Mouse (Mus musculus) intestine, postnatal 0 days (tissue): ENCODE measurements around the gene Sap25. TPM values are rescaled to one million over a fixed set of nuclear protein-coding genes. Genes with fewer than 3 reads are reported as not detected.
A peak's percentile ranks its signal among the peaks of the same experiment; 100 is the strongest.

Experiments used
- ATAC-seq: fragments of 200-750 bp; cut with Nextera tagmentation; 2 replicates; pipeline ENCODE4 v1.8.0; 2017; ENCODE audit warnings: mild to moderate bottlenecking, moderate TSS enrichment, moderate library complexity
- H3K27ac ChIP-seq: fragments of 300-500 bp; sonication (generic); 2 replicates; pipeline ENCODE4 v1.5.1; 2014; ENCODE audit warnings: mild to moderate bottlenecking, low read depth, low read length, moderate library complexity
- H3K27me3 ChIP-seq: fragments of 300-500 bp; sonication (generic); replicated peaks from 2 replicates; pipeline ENCODE4 v1.6.1; 2014; ENCODE audit warnings: low read length, mixed read lengths; ENCODE audit not compliant: control insufficient read depth, insufficient read depth
- H3K36me3 ChIP-seq: fragments of 300-500 bp; sonication (generic); 2 replicates; pipeline ENCODE4 v1.6.1; 2014; ENCODE audit warnings: mild to moderate bottlenecking, moderate library complexity; ENCODE audit not compliant: control insufficient read depth, insufficient read depth
- H3K4me1 ChIP-seq: fragments of 300-500 bp; sonication (generic); replicated peaks from 2 replicates; pipeline ENCODE4 v1.6.1; 2014; ENCODE audit warnings: antibody characterized with exemption, low read length, mixed read lengths; ENCODE audit not compliant: control insufficient read depth, insufficient read depth
- H3K4me2 ChIP-seq: fragments of 300-500 bp; sonication (generic); replicated peaks from 2 replicates; pipeline ENCODE4 v1.6.1; 2014; ENCODE audit warnings: low read depth, mild to moderate bottlenecking, moderate library complexity
- H3K4me3 ChIP-seq: fragments of 300-500 bp; sonication (generic); 2 replicates; pipeline ENCODE4 v1.5.1; 2014; ENCODE audit warnings: low read depth, low read length
- H3K9ac ChIP-seq: fragments of 300-500 bp; sonication (generic); 2 replicates; pipeline ENCODE4 v1.6.1; 2014; ENCODE audit warnings: mild to moderate bottlenecking, low read depth, low read length
- H3K9me3 ChIP-seq: fragments of 300-500 bp; sonication (generic); 2 replicates; pipeline ENCODE4 v1.6.1; 2016; ENCODE audit warnings: mixed run types; ENCODE audit not compliant: control insufficient read depth
- CTCF ChIP-seq: sonication (generic); IDR thresholded peaks from 2 replicates; pipeline ENCODE4 v1.5.1; 2016; ENCODE audit warnings: low read depth, mild to moderate bottlenecking, control low read depth, antibody characterized with exemption, moderate library complexity
- WGBS: fragments of 180-500 bp; shearing (Covaris S2); extraction: QIAGEN DNeasy Blood & Tissue Kit; methylation state at CpG from one replicate; pipeline ENCODE4 v1.1.7; 2014; 5-methylcytosine and 5-hydroxymethylcytosine counted together
- polyA plus RNA-seq: library from polyadenylated mRNA; unstranded; fragments of >200 nt; fragmentation: Nextera tagmentation; extraction: Ambion mirVana; gene quantifications from 2 replicates; pipeline ENCODE4 v1.2.1, GENCODE M21; 2015

Sap25 gene
- polyA plus RNA-seq, 1 experiment from 2014 or later: 2.3 TPM

- no peaks in the 10 kb centered on the region for H3K9me3 ChIP-seq
- 53% methylated on average over 19 of the region's 19 CpGs for WGBS
- H3K4me1 ChIP-seq: no peaks in the 10 kb centered on the region
- TF ChIP-seq CTCF: no peak
- no peak overlapping the region for H3K9ac ChIP-seq
- ATAC-seq: no peak
- no peak overlapping the region for H3K4me2 ChIP-seq
- H3K36me3 ChIP-seq: peaks cover 34% of the 10 kb centered on the region
- H3K27me3 ChIP-seq: peaks cover 23% of the 10 kb centered on the region
- no peak overlapping the region for H3K27ac ChIP-seq
- no peak overlapping the region for H3K4me3 ChIP-seq
These were observed 3.4 kb downstream of the Sap25 start for GRCm38 (mm10) chr5:137644484-137644883.

GRCm38 (mm10) chr5:137645091-137645651, 4.0 kb downstream of the Sap25 start:
- H3K27ac ChIP-seq: no peak overlapping the region
- peak; percentile 23 for TF ChIP-seq CTCF
- no peaks in the 10 kb centered on the region for H3K4me1 ChIP-seq
- 0 out of 2 replicates have a peak, but pooled peaks have one; percentile 24 for ATAC-seq
- H3K4me2 ChIP-seq: peak overlapping the region; percentile 58
- H3K9ac ChIP-seq: no peak overlapping the region
- WGBS: 7% methylated on average over 44 of the region's 44 CpGs
- peak overlapping the region; percentile 20 for H3K4me3 ChIP-seq
- peaks cover 27% of the 10 kb centered on the region for H3K36me3 ChIP-seq
- H3K27me3 ChIP-seq: peaks cover 23% of the 10 kb centered on the region
- no peaks in the 10 kb centered on the region for H3K9me3 ChIP-seq

GRCm38 (mm10) chr5:137645652-137646091, 4.5 kb downstream of the Sap25 start, which contains the start of gene Irs3:
TSS of gene Irs3 (minus strand) at chr5:137645714.
- H3K36me3 ChIP-seq: peaks cover 22% of the 10 kb centered on the region
- no peak for TF ChIP-seq CTCF
- no peak within 1 kb of the TSS for H3K27ac ChIP-seq
- peak within 1 kb of the TSS; percentile 58 for H3K4me2 ChIP-seq
- 35% methylated on average over 11 of the region's 11 CpGs for WGBS
- no peaks in the 10 kb centered on the region for H3K4me1 ChIP-seq
- no peaks in the 10 kb centered on the region for H3K9me3 ChIP-seq
- ATAC-seq: no peak
- no peak within 1 kb of the TSS for H3K9ac ChIP-seq
- peak within 1 kb of the TSS; percentile 20 for H3K4me3 ChIP-seq
- H3K27me3 ChIP-seq: peaks cover 23% of the 10 kb centered on the region

- no peak overlapping the region for H3K4me3 ChIP-seq
- no peaks in the 10 kb centered on the region for H3K4me1 ChIP-seq
- TF ChIP-seq CTCF: no peak
- ATAC-seq: no peak
- H3K4me2 ChIP-seq: no peak overlapping the region
- H3K27ac ChIP-seq: no peak overlapping the region
- peaks cover 23% of the 10 kb centered on the region for H3K27me3 ChIP-seq
- H3K36me3 ChIP-seq: peaks cover 8% of the 10 kb centered on the region; the same call in 1 of the 2 replicates
- 34% methylated on average over 9 of the region's 9 CpGs for WGBS
- no peaks in the 10 kb centered on the region for H3K9me3 ChIP-seq
- H3K9ac ChIP-seq: no peak overlapping the region
These were observed 6.9 kb downstream of the Sap25 start for GRCm38 (mm10) chr5:137647827-137648601.

GRCm38 (mm10) chr5:137649251-137649650, 8.1 kb downstream of the Sap25 start:
- Histone ChIP-seq H3K27me3 (peaks cover 16% of the 10 kb centered on the region), H3K4me3 (no peak overlapping the region), H3K36me3 (peaks cover 19% of the 10 kb centered on the region), H3K27ac (no peak overlapping the region), H3K4me2 (no peak overlapping the region), H3K9me3 (no peaks in the 10 kb centered on the region), H3K4me1 (no peaks in the 10 kb centered on the region), H3K9ac (no peak overlapping the region)
- WGBS: 42% methylated on average over 4 of the region's 4 CpGs
- TF ChIP-seq CTCF: no peak
- ATAC-seq: no peak

GRCm38 (mm10) chr5:137649669-137650571, 8.8 kb downstream of the Sap25 start:
- H3K36me3 ChIP-seq: peaks cover 23% of the 10 kb centered on the region
- peaks cover 11% of the 10 kb centered on the region for H3K27me3 ChIP-seq
- H3K27ac ChIP-seq: no peak overlapping the region
- WGBS: 13% methylated on average over 18 of the region's 18 CpGs
- no peak overlapping the region for H3K4me3 ChIP-seq
- TF ChIP-seq CTCF: no peak
- no peak for ATAC-seq
- no peaks in the 10 kb centered on the region for H3K4me1 ChIP-seq
- no peaks in the 10 kb centered on the region for H3K9me3 ChIP-seq
- no peak overlapping the region; the same call in 1 of the 2 replicates for H3K9ac ChIP-seq
- H3K4me2 ChIP-seq: peak overlapping the region; percentile 49
